Mouse (Mus musculus): ENCODE measurements around the gene Comt.

The Comt gene

DNA sequence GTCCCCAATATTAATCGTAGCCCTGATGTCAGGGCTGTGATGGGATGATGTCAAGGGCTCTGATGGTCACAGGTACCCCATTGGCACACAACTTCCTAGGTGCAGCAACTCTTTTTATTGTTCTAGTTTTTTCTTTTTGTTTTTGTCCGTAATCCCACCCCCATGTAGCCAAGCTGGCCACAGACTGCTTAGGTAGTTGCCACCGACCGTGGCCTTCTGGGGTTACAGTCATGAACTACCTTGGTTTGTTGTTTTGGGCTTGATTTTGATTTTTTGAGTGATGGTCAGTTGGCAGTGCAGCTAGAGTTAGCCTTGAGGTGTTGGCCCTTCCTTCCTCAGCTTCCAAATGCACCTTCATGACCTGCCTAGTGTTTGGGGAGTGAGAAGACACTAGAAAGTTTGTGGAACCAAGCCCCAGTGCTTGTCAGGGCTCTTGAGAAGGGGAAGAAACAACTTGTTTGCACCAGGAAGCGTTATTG, at the start of gene Comt:
Comt (minus strand) TSS at position 51 of the 479 bp plus-strand sequence.
- DNase-seq (ENCODE audit: low read depth) = no peak

DNA sequence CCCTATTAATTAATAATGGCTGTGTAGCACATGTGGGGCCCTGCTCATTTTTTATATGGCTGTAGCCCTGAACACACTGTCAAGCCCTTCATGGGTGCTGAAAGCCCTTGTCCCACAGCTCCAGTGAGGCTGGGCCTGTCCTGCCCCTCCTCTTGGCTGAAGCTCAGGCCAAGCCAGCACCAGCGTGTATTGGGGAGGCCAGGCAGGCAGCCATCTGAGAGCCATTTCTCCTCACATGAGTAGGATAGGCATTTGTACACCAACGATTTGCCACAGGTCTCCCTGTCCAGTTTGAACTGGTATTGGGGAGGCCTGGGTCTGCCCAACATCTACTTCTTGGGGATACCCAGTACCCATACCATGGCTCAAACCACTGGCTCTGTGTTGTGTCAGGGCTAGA, 47.4 kb upstream of the Comt start:
- DNase-seq (ENCODE audit: low read depth) = no peak

DNA sequence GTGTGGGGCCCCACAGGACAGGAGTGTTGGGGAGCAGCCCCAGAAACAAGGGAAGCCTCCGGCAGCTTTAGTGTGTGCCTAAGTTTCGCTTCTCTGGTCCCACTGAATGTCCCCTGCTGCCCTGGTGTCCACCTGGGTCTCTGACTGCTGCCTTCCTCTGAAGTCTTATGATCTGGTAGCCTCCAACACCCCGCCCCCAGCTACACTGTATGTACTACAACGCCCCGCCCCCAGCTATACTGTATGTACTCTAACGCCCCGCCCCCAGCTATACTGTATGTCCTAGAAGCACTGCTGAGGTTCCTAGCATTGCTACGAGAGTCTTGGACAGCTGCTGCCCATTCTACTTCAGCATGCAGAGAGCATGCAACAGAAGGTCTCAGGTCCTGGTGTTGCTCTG, 46.3 kb upstream of the Comt start:
- DNase-seq (ENCODE audit: low read depth) = no peak

DNA sequence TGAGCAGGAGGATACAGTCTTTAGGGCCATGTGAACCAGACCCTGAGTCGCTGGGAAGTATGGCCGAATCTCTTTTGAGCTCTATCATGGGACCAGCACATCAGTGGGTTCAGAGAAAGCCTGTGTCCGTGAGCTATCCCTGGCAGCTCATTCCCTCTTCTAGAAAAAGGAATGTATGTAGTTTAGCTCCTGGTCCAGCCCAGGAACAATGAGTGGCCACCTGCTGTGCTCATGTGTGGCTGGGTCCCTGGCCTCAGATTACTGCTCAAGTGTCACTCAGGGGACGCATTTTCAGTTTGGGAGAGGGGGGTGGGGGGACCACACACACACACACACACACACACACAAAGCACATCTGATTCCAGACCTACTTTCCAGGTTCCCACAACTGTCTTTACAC, 45.8 kb upstream of the Comt start:
- DNase-seq (ENCODE audit: low read depth) = no peak

DNA sequence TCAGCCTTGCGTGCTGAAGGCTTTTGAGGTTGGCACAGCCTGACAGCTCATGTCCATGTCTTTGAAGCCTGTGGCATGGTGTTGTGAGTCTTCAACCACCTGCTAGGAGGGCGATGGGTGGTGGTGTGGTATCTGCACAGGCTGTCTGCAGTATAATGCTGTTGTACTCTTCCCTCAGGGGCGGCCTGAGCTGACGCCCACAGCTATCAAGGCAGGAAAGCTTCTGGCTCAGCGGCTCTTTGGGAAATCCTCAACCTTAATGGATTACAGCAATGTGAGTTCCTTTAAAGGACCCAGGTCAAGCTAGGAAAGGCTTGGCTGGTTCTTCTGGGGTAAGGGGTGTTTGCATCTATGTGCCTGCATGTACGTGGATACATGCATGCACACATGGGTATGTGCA, 45.3 kb upstream of the Comt start:
- no peak for DNase-seq (ENCODE audit: low read depth)

DNA sequence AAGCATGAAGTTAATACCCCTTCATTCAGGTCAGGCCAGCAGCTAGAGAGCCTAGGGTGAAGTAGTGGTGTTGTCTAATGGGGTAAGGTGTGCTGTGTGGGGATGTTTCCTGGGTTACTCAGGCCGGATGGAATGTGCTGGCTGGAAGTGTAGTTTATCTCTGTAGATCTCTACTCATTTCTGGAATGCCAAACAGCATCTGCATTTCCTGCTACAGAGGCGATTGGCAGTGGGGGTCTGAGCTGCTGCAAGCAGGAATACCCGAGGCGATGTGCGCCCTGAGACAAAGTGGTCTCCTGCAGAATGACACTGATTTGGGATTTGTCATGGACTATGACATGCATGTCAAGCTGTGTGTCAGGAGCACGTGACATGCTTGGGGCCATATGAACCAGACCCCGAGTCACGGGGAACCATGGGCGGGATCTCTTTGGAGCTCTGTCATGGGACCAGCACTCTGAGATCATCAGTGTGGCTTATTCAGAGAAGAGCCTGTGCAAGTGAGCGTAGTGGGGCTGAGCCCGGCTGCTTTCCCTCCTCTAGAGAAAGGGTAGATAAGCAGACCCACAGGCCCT, 44.8 kb upstream of the Comt start:
- no peak for DNase-seq (ENCODE audit: low read depth)

DNA sequence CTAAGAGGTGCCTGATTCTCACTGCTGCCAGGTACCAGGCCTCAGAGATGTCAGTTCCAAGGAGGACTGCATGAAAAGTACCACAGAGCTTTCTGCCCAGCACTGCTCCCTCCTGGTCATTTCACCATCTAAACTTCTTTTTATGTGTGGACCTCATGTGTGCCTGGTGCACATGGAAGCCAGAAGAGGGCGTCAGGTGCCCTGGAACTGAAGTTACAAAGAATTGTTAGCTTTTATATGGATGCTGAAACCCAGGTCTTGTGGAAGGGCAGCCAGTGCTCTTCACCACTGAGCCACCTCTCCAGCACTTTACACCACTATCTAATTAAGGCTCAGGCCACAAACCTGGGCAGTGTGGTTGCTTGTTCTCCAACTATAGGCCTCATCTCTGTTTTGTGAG, 44.2 kb upstream of the Comt start:
- no peak for DNase-seq (ENCODE audit: low read depth)

DNA sequence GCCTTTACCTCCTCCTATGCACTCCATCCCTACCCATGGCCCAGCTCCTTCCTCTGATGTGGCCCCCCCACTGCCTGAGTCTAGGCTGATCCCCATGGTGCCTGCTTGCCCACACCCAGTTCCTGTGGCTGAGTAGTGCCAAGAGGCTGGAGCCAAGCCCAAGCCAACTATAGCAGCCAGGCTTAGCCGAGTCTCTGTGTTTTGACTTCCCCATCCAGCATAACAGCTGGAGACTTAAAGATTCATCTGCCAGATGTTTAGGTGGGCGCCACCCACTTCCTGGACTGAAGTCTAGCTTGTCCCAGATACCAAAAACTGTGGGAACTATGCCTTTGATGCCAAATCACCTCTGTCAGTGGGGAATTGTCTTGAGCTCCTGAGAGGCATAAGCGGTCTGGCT, 37.6 kb upstream of the Comt start:
- no peak for DNase-seq (ENCODE audit: low read depth)

DNA sequence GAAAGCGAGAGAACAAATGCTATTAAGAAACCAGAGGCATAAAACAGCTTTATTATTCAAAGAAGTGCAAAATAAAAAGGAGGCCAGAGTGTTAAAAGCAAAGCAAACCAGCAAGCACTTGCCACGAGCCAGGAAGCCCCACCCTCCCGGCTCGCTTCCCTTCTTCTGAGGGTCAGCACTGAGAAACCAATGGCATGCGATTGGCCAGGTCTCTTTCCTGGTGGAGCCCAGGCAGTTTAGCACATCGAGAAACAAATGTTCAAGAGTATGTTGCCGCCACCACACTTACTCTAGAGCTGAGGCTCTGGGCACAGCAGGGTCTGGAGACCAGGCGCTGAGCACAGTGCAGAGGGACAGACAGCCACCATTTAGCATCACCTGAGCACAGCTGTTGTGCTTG, 35.9 kb upstream of the Comt start:
- no peak for DNase-seq (ENCODE audit: low read depth)

DNA sequence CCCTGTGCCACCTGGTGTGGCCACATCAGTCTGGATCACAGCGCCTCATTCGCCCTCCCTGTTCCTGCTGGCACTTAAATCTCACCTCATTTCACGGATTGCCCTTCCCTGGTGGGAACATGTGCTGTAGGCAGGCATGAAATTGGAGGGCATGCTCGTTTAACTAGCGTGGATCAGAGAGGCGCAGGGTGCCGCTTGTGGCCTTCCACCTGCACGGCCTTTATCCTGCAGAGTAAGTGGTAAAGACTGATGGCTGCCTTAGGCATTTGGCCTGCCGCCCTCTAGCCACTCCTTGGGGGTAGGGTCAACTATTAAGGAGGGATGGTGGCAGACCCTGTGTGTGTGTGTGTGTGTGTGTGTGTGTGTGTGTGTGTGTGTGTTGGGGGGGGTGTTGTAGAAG, 35.4 kb upstream of the Comt start:
- DNase-seq (ENCODE audit: low read depth) = no peak

DNA sequence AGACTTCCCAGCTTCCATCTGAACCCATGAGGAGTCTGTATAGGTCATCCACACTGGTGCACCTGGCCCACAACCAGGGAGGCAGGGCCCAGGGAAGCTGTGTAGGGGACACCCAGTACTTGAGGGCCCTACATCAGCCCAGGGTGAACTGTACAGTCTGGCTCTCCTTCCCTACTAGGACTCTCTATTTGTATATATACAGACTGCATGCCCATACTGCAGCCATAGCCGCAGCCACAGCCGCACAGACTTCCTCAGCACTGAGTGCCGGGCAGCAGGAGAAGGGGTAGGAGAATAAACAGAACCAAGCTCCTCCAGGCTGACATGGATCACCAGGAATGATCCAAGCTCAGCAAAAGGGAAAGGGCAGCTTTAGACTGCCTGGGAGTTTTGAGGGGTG, 34.2 kb upstream of the Comt start:
- DNase-seq (ENCODE audit: low read depth) = no peak

DNA sequence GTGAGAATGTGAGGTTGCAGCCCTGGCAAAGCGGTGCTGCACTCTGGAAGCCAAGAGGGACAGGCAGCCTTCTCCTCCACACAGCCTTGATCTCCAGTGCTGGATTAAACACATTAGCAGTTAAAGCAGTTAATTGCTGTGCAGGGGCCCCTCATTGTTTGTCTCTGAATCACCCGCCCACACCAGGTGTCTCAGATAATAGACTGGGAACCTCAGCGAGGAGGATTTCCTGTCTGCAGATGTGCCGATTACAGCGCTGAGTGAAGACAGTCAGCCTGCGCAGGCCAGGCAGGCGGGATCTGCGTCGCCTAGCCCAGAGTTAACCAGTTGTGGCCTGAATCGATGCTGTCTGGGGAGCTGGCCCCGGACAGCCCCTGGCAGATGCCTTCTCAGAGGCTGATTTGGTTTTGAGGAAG, 33.3 kb upstream of the Comt start:
- DNase-seq (ENCODE audit: low read depth) = peak; percentile 70

DNA sequence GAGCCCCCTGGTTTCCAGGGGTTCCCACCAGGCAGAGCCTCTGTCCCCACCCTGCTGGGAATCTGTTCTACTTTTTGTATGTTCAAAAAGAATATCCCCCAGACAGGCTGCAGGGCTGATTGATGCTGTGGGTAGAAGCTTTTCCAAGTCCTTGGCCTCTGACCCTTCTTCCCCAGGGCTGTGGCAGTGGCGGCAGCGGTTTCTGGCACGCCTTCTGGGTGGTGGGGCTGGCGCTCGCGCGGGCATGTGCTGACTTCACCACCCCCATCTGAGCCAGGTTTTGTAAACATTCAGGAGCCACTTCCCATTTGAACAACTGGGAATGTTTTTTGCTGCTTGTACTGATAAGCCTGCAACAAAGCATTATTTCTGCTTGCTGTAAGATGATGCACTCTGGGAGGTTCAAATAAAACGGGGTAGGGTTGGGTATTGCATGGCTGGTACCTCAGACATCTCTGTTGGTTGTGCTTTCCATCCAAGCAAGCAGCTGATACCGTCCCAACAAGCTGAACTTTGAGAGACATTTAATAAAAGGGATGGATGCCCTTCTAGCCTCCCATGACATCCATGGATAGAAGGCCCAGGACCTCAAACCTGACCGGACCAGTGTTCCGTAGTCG, 32.8 kb upstream of the Comt start:
- DNase-seq (ENCODE audit: low read depth) = no peak

DNA sequence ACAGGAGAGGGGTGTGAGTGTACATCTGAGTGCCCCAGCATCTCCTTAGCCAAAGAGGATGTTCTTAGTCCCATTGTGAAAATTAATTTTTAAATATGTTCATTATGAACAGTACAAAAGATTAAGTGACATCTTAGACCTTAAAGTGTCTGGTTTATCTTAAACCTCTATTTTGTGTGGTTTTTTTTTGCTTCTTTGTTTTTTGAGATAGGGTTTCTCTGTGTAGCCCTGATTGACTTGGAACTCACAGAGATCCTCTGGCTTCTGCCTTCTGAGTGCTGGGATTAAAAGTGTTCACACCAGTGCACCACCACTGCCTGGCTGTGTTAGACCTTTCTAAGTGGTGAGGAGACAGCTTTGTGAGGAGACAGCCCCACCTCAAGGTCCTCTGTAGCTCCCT, 32.0 kb upstream of the Comt start:
- no peak for DNase-seq (ENCODE audit: low read depth)

DNA sequence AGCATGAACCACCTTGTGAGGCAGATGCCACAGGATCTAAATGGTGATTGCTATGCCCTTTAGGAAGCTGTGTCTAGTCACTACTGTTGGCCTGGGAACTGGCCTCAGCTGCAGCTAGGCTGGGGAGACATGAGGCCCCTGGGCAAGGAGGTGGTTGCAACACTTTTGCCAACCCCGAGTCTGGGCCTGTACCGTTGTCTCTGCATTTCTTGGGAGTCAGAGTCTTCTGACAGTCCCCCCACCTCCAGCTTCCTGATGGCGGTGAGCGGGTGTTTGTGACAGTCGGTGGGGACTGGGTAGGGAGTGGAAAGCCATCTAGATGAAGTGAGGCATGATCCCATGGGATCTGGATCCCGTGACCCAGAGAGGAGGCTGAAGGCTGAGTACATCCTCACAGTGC, 28.8 kb upstream of the Comt start:
- DNase-seq (ENCODE audit: low read depth) = no peak

DNA sequence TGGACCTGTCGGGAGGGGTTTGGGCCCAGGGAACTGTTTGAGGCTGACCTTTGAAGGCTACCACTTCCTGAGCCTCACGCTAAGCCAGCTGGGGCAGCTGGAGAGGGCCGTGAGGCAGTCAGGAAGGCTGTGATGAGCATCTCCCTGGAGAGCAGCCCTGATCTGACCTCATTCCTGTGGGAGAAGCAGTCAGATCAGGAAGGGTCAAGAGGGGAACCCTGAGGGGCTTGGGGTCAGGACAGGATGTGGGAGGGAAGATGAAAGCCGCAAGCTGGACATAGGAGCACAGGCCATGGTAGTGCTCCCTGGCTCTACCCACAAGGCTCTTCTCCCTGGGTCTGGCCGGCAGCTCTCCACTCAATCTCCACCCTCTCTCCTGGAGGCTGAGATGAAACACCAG, 27.2 kb upstream of the Comt start:
- DNase-seq (ENCODE audit: low read depth) = no peak

DNA sequence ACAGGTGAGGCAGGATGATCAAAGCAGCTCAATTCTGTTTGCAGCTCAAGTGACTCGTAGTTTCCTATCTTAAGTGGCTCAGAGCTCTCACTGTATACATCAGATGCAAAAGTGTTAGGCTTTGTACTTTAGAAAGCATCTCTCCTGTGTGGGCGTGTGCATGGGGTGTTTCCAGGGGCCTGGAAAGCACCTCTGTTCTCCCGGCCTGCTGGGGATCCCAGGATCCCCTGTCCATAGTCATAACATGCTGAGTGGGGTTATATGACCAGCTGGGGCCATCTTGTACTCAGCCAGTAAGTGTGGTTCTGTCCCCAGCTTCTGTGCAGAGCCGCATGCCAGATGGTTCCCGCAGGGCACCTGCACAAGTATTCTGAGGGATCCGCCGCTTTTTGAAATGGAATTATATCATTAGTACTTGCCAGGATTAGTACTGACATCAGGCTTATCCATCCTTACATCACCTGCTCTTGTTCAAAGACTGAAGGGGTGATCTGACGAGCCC, 25.8 kb upstream of the Comt start:
- no peak for DNase-seq (ENCODE audit: low read depth)

DNA sequence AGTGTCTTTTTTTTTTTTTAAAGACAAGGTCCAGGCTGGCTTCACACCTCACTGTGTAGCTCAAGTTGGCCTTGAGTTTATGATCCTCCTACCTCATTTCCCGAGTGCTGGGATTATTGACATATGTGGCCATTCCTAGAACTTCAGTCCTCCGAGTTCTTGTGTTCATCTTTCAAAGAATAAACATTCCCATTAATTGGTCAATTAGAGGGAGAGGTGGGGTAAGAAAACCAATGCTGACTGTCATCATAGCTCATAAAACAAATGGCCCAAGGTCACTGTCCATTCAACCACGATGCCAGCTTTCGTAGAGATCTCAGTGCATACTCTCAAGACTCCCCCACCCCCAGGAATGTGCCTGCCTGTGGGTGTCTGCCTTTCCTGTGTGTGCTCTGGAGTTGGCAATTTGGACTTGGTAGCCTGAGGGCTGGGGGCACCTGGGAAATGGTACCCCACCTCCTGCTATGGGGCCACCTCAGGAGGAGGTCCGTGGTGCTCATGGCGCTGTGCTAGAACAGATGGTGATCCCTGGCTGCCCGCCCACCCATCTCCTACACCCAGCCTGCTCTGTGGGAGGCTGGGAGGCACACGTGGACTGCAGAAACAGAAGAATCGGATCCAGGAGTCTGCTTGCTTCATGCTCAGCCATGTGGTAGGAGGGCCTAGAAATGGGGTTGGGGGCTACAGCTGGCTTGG, 25.0 kb upstream of the Comt start:
- no peak for DNase-seq (ENCODE audit: low read depth)

DNA sequence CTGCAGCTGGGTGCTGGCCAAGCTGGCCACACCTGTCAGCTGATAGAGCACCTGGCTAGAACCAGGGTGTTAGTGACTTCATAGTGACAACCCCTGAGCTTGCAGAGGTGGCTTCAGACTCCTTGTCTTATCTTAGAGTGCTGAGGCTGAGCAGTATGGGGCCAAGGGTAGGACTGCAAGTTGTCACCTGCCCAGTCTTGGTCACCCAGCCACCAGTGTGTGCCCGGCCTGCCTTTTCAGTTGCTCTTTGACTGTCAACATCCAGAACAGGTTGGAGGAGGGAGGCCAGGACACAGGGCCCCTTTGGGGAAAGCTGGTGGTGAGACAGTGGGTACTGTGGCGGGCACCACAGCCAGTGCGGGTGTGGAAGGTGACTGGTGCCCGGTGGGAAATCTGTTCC, 22.4 kb upstream of the Comt start:
- DNase-seq (ENCODE audit: low read depth) = no peak

DNA sequence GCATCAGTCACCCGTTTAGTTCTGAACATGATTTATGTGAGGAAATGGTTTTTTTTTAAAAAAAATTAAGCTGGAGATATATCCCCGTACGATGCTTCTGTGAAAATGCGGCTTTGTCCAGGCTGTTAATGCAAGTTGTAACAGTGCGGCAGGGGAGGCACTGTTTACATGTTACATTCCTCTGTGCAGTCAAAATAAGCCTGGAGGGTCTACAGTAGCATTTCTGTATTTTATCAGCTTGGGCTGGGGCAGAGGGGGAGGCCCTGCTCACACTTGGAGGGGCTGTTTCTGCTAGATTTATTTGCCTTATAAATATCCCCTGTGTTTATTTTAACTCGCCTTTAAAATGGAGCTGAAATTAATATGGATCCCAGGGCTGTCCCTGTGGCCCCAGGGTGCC, 21.5 kb upstream of the Comt start:
- DNase-seq (ENCODE audit: low read depth) = no peak

DNA sequence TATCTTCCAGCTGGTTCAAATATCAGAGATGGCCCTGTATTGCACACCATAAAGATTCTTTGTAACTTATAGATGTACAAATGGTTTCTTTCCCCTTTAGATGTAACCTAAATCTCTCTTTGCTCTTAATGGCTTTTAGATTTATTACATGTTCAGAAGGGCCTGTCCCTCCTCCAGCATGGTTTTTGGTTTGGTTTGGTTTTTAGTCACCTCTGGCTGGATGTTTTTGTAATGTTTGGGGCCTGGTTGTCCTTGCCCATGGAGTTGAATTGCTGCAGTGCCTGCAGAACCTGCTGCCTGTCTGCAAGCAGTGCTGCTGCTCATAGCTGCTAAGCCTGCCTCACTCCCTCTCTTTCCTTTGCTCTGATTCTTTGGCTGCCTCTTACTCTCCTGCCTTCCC, 20.6 kb upstream of the Comt start:
- no peak for DNase-seq (ENCODE audit: low read depth)

DNA sequence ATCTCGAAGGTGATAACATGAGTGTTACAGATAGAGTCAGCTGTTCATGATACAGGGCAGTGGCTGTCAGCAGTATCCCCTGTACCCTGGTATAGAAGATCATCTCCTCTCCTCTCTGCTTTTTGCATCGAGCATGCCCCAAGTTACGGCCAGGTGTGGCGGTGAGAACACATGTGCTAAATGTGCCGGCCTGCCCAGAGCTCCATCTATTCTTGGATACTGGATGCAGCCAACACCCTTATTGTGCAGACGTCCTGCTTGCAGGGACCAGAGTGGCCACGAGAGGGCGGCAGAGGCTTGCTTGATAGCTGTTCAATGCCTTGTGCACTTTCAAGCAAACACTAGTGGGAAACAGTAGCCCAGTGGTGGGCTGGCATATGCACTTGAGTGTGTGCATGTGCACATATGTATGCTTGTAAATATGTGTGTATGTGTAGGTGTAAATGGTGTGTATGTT, 16.8 kb upstream of the Comt start:
- DNase-seq (ENCODE audit: low read depth) = peak; percentile 75

DNA sequence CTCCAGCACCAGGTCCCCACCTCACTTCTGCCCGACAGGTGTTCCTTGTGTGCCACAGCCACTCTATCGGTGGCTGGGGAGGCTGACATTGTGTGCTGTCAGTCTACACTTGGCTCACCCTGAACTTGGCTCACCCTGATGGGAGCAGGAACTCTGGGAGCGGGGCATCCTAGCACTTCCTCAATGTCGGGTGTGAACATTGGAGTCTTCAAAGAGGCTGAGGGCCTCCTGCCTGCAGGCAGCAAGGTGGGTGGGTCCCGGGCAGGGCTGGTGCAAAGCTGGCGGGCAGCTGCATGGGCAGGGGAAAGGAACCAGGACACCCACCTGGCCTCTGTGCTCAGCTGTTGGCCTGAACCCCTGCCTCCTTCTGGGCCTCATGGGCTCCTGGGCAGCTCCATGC, 9.5 kb upstream of the Comt start:
- no peak for DNase-seq (ENCODE audit: low read depth)

All from c-Kit-positive CD71-negative TER-119-negative erythroid progenitor cells, embryonic 14.5 days (primary cell).